Comparison of ENCODE assay signal across 8 mouse cellular contexts in the genomic region with DNA sequence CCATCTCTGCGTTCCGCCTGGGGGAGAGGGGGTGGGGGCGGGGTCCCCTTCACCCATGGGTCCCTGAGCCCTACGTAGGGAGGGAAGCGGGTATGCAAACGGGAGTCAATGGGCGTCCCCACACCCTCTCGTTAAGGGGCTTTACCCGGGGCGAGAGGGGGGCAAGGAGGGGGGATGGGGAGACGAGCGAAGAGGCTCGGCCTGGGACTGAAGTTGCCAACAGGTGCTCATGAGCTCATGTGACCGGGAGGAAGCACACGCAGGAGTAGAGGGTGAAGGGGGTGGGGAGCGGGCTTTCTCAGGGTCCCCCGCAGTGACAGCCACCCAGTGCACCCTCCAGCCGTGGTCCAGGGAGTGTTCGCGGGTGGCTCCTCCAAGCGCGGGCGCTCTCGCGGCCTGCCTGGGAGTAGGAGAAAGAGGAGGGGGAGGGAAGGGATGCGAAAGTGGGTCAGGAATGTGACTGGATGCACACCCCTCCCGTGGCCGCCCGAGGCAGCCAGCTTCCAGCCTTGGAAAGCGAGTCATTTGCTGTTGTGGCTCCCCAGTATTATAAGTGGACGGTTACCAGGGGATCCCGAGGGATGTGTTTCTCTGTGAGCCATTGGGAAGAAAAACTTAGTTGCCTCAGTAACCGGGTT. TPM values are rescaled to one million over a fixed set of nuclear protein-coding genes. Genes with fewer than 3 reads are reported as not detected.
A peak's percentile ranks its signal among the peaks of the same experiment; 100 is the strongest.
DNase-seq lines count a peak whose midpoint lies in the region; ATAC-seq and TF ChIP-seq lines count a peak whose summit lies in the region.

No protein-coding gene starts in this region.

- DNase-seq in ZHBTc4 (ENCODE audit: low read depth, low spot score) (peak; percentile 68), adipocyte (ENCODE audit: low spot score) (no peak)
- peak; percentile 40 to 51 for DNase-seq in cerebellum, postnatal 10 days
- DNase-seq in frontal cortex, postnatal 36 days (ENCODE audit: low spot score in 2 of 2): peak; percentile 35 to 37
- peak; percentile 74 for DNase-seq in hindbrain, postnatal 0 days (ENCODE audit: low spot score)
- DNase-seq in left cerebral cortex, postnatal 14 days (ENCODE audit: low spot score in 2 of 2): peak; percentile 34 to 68
- peak; percentile 58 to 62 for DNase-seq in right cerebral cortex, postnatal 10 days (ENCODE audit: low spot score in 2 of 2)

- H3K4me3 ChIP-seq in hindbrain, postnatal 0 days (ENCODE audit: low read length): peak overlapping the region; percentile 62
- H3K4me3 ChIP-seq in megakaryocyte, embryonic 14.5 days (replicated peaks): peak overlapping the region; percentile 94

- peaks cover 5% of the 10 kb centered on the region; the same call in 1 of the 2 replicates for H3K4me1 ChIP-seq in hindbrain, postnatal 0 days (ENCODE audit: insufficient read depth, low read length)
- H3K4me1 ChIP-seq in megakaryocyte, embryonic 14.5 days: peaks cover 52% of the 10 kb centered on the region

- H3K36me3 ChIP-seq in hindbrain, postnatal 0 days (ENCODE audit: insufficient read depth, low read length): no peaks in the 10 kb centered on the region
- peaks cover 5% of the 10 kb centered on the region for H3K36me3 ChIP-seq in megakaryocyte, embryonic 14.5 days (replicated peaks; ENCODE audit: low read length)

- under 1% methylated on average over 27 of the region's 33 CpGs for WGBS in hindbrain, postnatal 0 days

- H3K4me2 ChIP-seq in hindbrain, postnatal 0 days (ENCODE audit: low read depth, low read length): peak overlapping the region; percentile 100

- peak overlapping the region; percentile 39 for H3K9ac ChIP-seq in hindbrain, postnatal 0 days (replicated peaks; ENCODE audit: low read length)

- TF ChIP-seq CTCF in hindbrain, postnatal 0 days (IDR thresholded peaks at IDR 0.05; ENCODE audit: low read depth): peak; percentile 26; the same call in 1 of the 2 replicates

- ATAC-seq in hindbrain, postnatal 0 days: peak; percentile 88

- H3K27ac ChIP-seq in hindbrain, postnatal 0 days: peak overlapping the region; percentile 75

- H3K9me3 ChIP-seq in hindbrain, postnatal 0 days (ENCODE audit: low read length): no peaks in the 10 kb centered on the region
- no peaks in the 10 kb centered on the region for H3K9me3 ChIP-seq in megakaryocyte, embryonic 14.5 days

- 0 out of 2 replicates have a peak, but pooled peaks cover 3% of the 10 kb centered on the region for H3K27me3 ChIP-seq in hindbrain, postnatal 0 days (ENCODE audit: insufficient read depth, low read length)
- H3K27me3 ChIP-seq in megakaryocyte, embryonic 14.5 days (replicated peaks): no peaks in the 10 kb centered on the region

- intact Hi-C loops in left cerebral cortex, postnatal 14 days (cut with DNase I): loop anchor here (5.0 kb wide), 1 partner anchor 49 kb away; no protein-coding TSS in a partner anchor

RNA-seq across cellular contexts. Expression of a gene that starts 0.5 kb away (rescaled TPM):
- total RNA-seq in hindbrain, postnatal 0 days (2014; rRNA removed): 6.0 and 9.3 TPM in 2 replicates
- polyA plus RNA-seq in hindbrain, postnatal 0 days (2015; fragmentation: Nextera tagmentation; extraction: Ambion mirVana): 2.3 and 3.2 TPM in 2 replicates
- 10 to 100 TPM; 24.0 to 26.3 TPM for total RNA-seq in left cerebral cortex, postnatal 14 days (2021)
- polyA plus RNA-seq in megakaryocyte, embryonic 14.5 days (2012; ENCODE audit: insufficient read depth, low replicate concordance): 20.6 and 23.3 TPM in 2 replicates
